ENCODE assay signal across 15 mouse cellular contexts in genomic region chr11:65846446-65846845, GRCm38 (mm10).
"Had no signal": no experiment of that assay in that cellular context is flagged by ENCODE, and none has a peak within 500 bp of the region (broad histone marks: within the 10 kb centered on the region; RNA-seq: fewer than 3 reads in every experiment).

No protein-coding gene starts in this region.

- DNase-seq: retina, postnatal 1 day; right cerebral cortex, adult 18-20 months; right cerebral cortex, postnatal 14 days; right cerebral cortex, postnatal 25 days; right cerebral cortex, postnatal 4 days; spleen, adult 18-20 months; thymus, adult 18-20 months; thymus, adult 2 months; thymus, postnatal 14 days; thymus, postnatal 25 days; thymus, postnatal 36 days; thymus, postnatal 4 days had no signal

- H3K27ac ChIP-seq: neural tube, embryonic 12.5 days; neural tube, embryonic 13.5 days; neural tube, embryonic 15.5 days had no signal

- H3K4me2 ChIP-seq: neural tube, embryonic 12.5 days; neural tube, embryonic 13.5 days; neural tube, embryonic 15.5 days had no signal

- H3K4me3 ChIP-seq: neural tube, embryonic 12.5 days; neural tube, embryonic 13.5 days; neural tube, embryonic 15.5 days had no signal

- H3K36me3 ChIP-seq: neural tube, embryonic 12.5 days; neural tube, embryonic 13.5 days; neural tube, embryonic 15.5 days had no signal

- H3K4me1 ChIP-seq: neural tube, embryonic 12.5 days; neural tube, embryonic 13.5 days; neural tube, embryonic 15.5 days had no signal

- H3K27me3 ChIP-seq: neural tube, embryonic 12.5 days; neural tube, embryonic 13.5 days; neural tube, embryonic 15.5 days had no signal

- H3K9me3 ChIP-seq: neural tube, embryonic 12.5 days; neural tube, embryonic 13.5 days; neural tube, embryonic 15.5 days had no signal

- H3K9ac ChIP-seq: neural tube, embryonic 12.5 days; neural tube, embryonic 13.5 days; neural tube, embryonic 15.5 days had no signal
